Mouse (Mus musculus) testis, adult 2 months (tissue): ENCODE results near the gene Fgd2. TPM values are rescaled to one million over a fixed set of nuclear protein-coding genes. Genes with fewer than 3 reads are reported as not detected.

Source experiments
- H3K27ac ChIP-seq: fragments of 200-500 bp; 2 replicates; pipeline ENCODE4 v1.5.1; 2012; ENCODE audit warnings: low read depth, low read length; ENCODE audit not compliant: control insufficient read depth, insufficient read depth
- H3K27me3 ChIP-seq: fragments of 200-500 bp; 2 replicates; pipeline ENCODE4 v1.6.1; 2012; ENCODE audit warnings: mild to moderate bottlenecking, low read length, moderate library complexity; ENCODE audit not compliant: control insufficient read depth, insufficient read depth
- H3K36me3 ChIP-seq: fragments of 200-500 bp; 2 replicates; pipeline ENCODE4 v1.6.1; 2012; ENCODE audit warnings: mild to moderate bottlenecking, low read length; ENCODE audit not compliant: control insufficient read depth, insufficient read depth
- H3K4me1 ChIP-seq: fragments of 200-500 bp; 2 replicates; pipeline ENCODE4 v1.6.1; 2012; ENCODE audit warnings: low read length; ENCODE audit not compliant: control insufficient read depth, insufficient read depth
- H3K4me3 ChIP-seq: fragments of 200-500 bp; 2 replicates; pipeline ENCODE4 v1.5.1; 2012; ENCODE audit warnings: low read depth, mild to moderate bottlenecking, low read length, moderate library complexity, mixed read lengths; ENCODE audit not compliant: control insufficient read depth
- CTCF ChIP-seq: fragments of 200-500 bp; IDR thresholded peaks from 2 replicates; pipeline ENCODE4 v1.5.1; 2012; ENCODE audit warnings: low read depth, mild to moderate bottlenecking, inconsistent platforms, low read length, moderate library complexity; ENCODE audit not compliant: control insufficient read depth, insufficient read depth, insufficient replicate concordance
- POLR2A ChIP-seq: fragments of 200-500 bp; IDR thresholded peaks from 2 replicates; pipeline ENCODE4 v1.6.1; 2012; ENCODE audit warnings: low read depth, mild to moderate bottlenecking, inconsistent platforms, low read length, moderate library complexity; ENCODE audit not compliant: control insufficient read depth
- polyA plus RNA-seq: library from polyadenylated mRNA; depleted of rRNA; stranded (reverse); fragments of >200 nt; gene quantifications from 2 replicates; pipeline ENCODE4 v1.2.3, GENCODE M21; 2012

Gene Fgd2
- polyA plus RNA-seq, 1 experiment = 33.4 TPM

- H3K4me1 ChIP-seq = peaks cover 13% of the 10 kb centered on the region
- no peak overlapping the region for H3K4me3 ChIP-seq
- H3K27ac ChIP-seq = no peak overlapping the region
- no peaks in the 10 kb centered on the region for H3K27me3 ChIP-seq
- TF ChIP-seq CTCF (no peak), POLR2A (no peak)
- no peaks in the 10 kb centered on the region for H3K36me3 ChIP-seq
These were observed 22.5 kb upstream of the Fgd2 start for GRCm38 (mm10) chr17:29337979-29338823.

GRCm38 (mm10) chr17:29339170-29339768 lies 21.4 kb upstream of the Fgd2 start:
- H3K27me3 ChIP-seq = no peaks in the 10 kb centered on the region
- no peak for TF ChIP-seq CTCF
- no peak for TF ChIP-seq POLR2A
- H3K36me3 ChIP-seq = no peaks in the 10 kb centered on the region
- no peak overlapping the region for H3K4me3 ChIP-seq
- H3K27ac ChIP-seq = no peak overlapping the region
- peaks cover 13% of the 10 kb centered on the region for H3K4me1 ChIP-seq

GRCm38 (mm10) chr17:29340406-29341261 lies 20.1 kb upstream of the Fgd2 start:
- no peak overlapping the region for H3K27ac ChIP-seq
- no peaks in the 10 kb centered on the region for H3K27me3 ChIP-seq
- H3K36me3 ChIP-seq = no peaks in the 10 kb centered on the region
- no peak for TF ChIP-seq POLR2A
- TF ChIP-seq CTCF = no peak
- no peak overlapping the region for H3K4me3 ChIP-seq
- H3K4me1 ChIP-seq = peaks cover 17% of the 10 kb centered on the region

GRCm38 (mm10) chr17:29341591-29342003 lies 19.1 kb upstream of the Fgd2 start:
- TF ChIP-seq POLR2A (no peak), CTCF (no peak)
- H3K27me3 ChIP-seq = no peaks in the 10 kb centered on the region
- H3K4me3 ChIP-seq = no peak overlapping the region
- H3K27ac ChIP-seq = peak overlapping the region; percentile 40; the same call in 1 of the 2 replicates
- H3K4me1 ChIP-seq = peaks cover 22% of the 10 kb centered on the region
- H3K36me3 ChIP-seq = no peaks in the 10 kb centered on the region

- Histone ChIP-seq H3K27me3 (no peaks in the 10 kb centered on the region), H3K4me1 (peaks cover 27% of the 10 kb centered on the region), H3K4me3 (no peak overlapping the region), H3K27ac (peak overlapping the region; percentile 41; the same call in 1 of the 2 replicates), H3K36me3 (no peaks in the 10 kb centered on the region)
- TF ChIP-seq POLR2A (no peak), CTCF (no peak)
These were observed 18.5 kb upstream of the Fgd2 start for GRCm38 (mm10) chr17:29342010-29342910.

- TF ChIP-seq POLR2A (no peak), CTCF (no peak)
These were observed 17.5 kb upstream of the Fgd2 start for GRCm38 (mm10) chr17:29343241-29343640.

More at GRCm38 (mm10) chr17:29343241-29343640, 17.5 kb upstream of the Fgd2 start:
- peaks cover 28% of the 10 kb centered on the region for H3K4me1 ChIP-seq
- H3K36me3 ChIP-seq = no peaks in the 10 kb centered on the region
- H3K27ac ChIP-seq = no peak overlapping the region
- no peak overlapping the region for H3K4me3 ChIP-seq
- H3K27me3 ChIP-seq = no peaks in the 10 kb centered on the region
